Mouse (Mus musculus): ENCODE results near the gene Emx2. TPM values are rescaled to one million over a fixed set of nuclear protein-coding genes. Genes with fewer than 3 reads are reported as not detected.

Emx2 gene
- total RNA-seq, 1 experiment: 0.36 TPM

- no peak overlapping the region for H3K4me3 ChIP-seq (ENCODE audit: insufficient read depth in 1 of 2, low read depth in 1 of 2, low read length in 2 of 2, poor library complexity in 1 of 2, severe bottlenecking in 1 of 2)
- no peak for DNase-seq (ENCODE audit: low read depth, low spot score)
Measured at GRCm38 (mm10) chr19:59470074-59470630, 12.0 kb downstream of the Emx2 start.

DNA sequence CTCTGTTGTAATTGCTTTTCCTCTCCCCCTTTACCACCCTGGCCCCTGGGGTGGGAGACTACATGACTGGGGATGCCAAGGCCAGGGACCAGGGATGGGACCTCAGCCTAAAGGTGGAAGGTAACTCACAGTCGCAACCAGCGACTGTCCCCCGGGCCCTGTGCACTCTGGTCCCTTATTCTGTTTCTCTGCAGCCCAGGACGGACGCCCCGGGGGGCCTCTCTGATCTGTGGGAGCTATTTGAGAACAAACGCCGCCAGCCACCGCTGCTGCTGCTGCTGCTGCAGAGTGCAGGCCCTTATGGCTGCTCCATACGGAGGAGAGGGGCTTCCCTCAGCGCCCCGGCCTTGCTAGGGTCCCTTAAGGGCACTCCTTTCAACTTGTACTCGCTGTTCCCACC, 12.7 kb downstream of the Emx2 start:
- Histone ChIP-seq H3K9me3 (ENCODE audit: control insufficient read depth, insufficient read depth, low read depth, low read length) (no peaks in the 10 kb centered on the region), H3K4me3 (ENCODE audit: insufficient read depth in 1 of 2, low read depth in 1 of 2, low read length in 2 of 2, poor library complexity in 1 of 2, severe bottlenecking in 1 of 2) (no peak overlapping the region), H3K27ac (ENCODE audit: insufficient read depth, low read depth, low read length, poor library complexity, severe bottlenecking) (no peak overlapping the region)

More at GRCm38 (mm10) chr19:59470074-59470630, 12.0 kb downstream of the Emx2 start:
- Histone ChIP-seq H3K27ac (ENCODE audit: insufficient read depth, low read depth, low read length, poor library complexity, severe bottlenecking) (no peak overlapping the region), H3K9ac (ENCODE audit: insufficient read depth, low read depth, low read length, poor library complexity, severe bottlenecking) (no peak overlapping the region), H3K36me3 (ENCODE audit: control insufficient read depth, insufficient read depth, low read length, poor library complexity, severe bottlenecking) (no peaks in the 10 kb centered on the region), H3K4me1 (ENCODE audit: control insufficient read depth in 2 of 2, insufficient read depth in 2 of 2, low read length in 2 of 2, poor library complexity in 1 of 2) (peaks cover 0 to 8% of the 10 kb centered on the region in 2 experiments; a peak in 1 of 4 replicates), H3K9me3 (ENCODE audit: control insufficient read depth, insufficient read depth, low read depth, low read length) (no peaks in the 10 kb centered on the region)
- TF ChIP-seq ZNF384 (IDR thresholded peaks at IDR 0.05; ENCODE audit: low read depth, low read length): no peak
- TF ChIP-seq MAFK (IDR thresholded peaks at IDR 0.05; ENCODE audit: insufficient read depth, low read depth, low read length): no peak
- TF ChIP-seq ZC3H11A (IDR thresholded peaks at IDR 0.05; ENCODE audit: borderline replicate concordance, low read depth, low read length): no peak
- no peak for TF ChIP-seq HCFC1 (IDR thresholded peaks at IDR 0.05; ENCODE audit: borderline replicate concordance, insufficient read depth, low read length)
- no peak for TF ChIP-seq CHD2 (IDR thresholded peaks at IDR 0.05; ENCODE audit: low read depth, low read length)
- in situ Hi-C loops (cut with MboI; ENCODE audit: low sequenced_read_pairs in 2 of 2, unreplicated experiment in 2 of 2): no loop called here

DNA sequence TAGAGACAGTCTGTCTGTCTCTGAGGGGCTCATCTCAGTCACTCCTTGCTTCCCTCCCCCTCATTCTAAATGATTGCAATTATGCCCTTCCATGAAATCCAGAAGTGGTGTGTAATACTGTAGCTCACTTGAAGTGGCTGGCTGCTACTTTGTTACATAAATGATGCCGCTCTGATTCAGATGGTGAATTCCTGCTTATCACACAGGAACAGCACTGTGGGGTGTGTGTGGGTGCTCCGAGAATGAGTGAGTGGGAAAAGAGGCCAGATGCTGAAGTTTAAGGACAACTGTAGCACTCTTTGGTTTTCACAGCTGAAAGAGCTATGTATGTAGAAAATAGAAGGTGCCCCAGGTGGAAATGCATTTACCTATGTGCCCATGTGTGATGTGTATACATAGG, 14.7 kb downstream of the Emx2 start:
- no peak for TF ChIP-seq ZC3H11A (IDR thresholded peaks at IDR 0.05; ENCODE audit: borderline replicate concordance, low read depth, low read length)
- no peak for TF ChIP-seq CHD2 (IDR thresholded peaks at IDR 0.05; ENCODE audit: low read depth, low read length)
- TF ChIP-seq MAFK (IDR thresholded peaks at IDR 0.05; ENCODE audit: insufficient read depth, low read depth, low read length): no peak
- in situ Hi-C loops (cut with MboI; ENCODE audit: low sequenced_read_pairs in 2 of 2, unreplicated experiment in 2 of 2): no loop called here
- H3K27ac ChIP-seq (ENCODE audit: insufficient read depth, low read depth, low read length, poor library complexity, severe bottlenecking): no peak overlapping the region

More for the DNA sequence above, 12.7 kb downstream of the Emx2 start:
- in situ Hi-C loops (cut with MboI; ENCODE audit: low sequenced_read_pairs in 2 of 2, unreplicated experiment in 2 of 2): no loop called here
- TF ChIP-seq ZNF384 (IDR thresholded peaks at IDR 0.05; ENCODE audit: low read depth, low read length) (no peak), ZC3H11A (IDR thresholded peaks at IDR 0.05; ENCODE audit: borderline replicate concordance, low read depth, low read length) (no peak), CHD2 (IDR thresholded peaks at IDR 0.05; ENCODE audit: low read depth, low read length) (no peak), HCFC1 (IDR thresholded peaks at IDR 0.05; ENCODE audit: borderline replicate concordance, insufficient read depth, low read length) (no peak), MAFK (IDR thresholded peaks at IDR 0.05; ENCODE audit: insufficient read depth, low read depth, low read length) (no peak)
- DNase-seq (ENCODE audit: low read depth, low spot score): no peak
- Histone ChIP-seq H3K9ac (ENCODE audit: insufficient read depth, low read depth, low read length, poor library complexity, severe bottlenecking) (no peak overlapping the region), H3K4me1 (ENCODE audit: control insufficient read depth in 2 of 2, insufficient read depth in 2 of 2, low read length in 2 of 2, poor library complexity in 1 of 2) (peaks cover 0 to 8% of the 10 kb centered on the region in 2 experiments; a peak in 1 of 4 replicates), H3K36me3 (ENCODE audit: control insufficient read depth, insufficient read depth, low read length, poor library complexity, severe bottlenecking) (no peaks in the 10 kb centered on the region)

DNA sequence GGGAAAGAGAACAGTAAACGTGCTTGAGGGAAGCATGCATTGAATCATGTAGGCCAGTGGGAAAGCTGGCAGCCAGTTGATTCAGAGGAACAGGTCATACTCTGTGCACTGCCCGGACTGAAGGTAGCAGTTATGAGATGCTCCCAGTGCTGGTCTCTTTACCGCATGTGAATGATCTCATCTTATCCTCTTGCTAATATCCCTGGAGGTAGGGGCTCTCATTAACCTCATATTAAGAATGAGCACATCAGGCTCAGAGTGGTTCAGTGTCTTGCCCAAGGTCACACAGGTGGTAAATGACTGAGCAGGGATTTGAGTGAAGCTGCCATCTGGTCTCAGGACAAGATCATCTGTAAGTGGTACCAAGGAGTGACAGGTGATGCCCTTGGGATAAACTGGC, 21.7 kb downstream of the Emx2 start:
- Histone ChIP-seq H3K36me3 (ENCODE audit: control insufficient read depth, insufficient read depth, low read length, poor library complexity, severe bottlenecking) (no peaks in the 10 kb centered on the region), H3K9ac (ENCODE audit: insufficient read depth, low read depth, low read length, poor library complexity, severe bottlenecking) (no peak overlapping the region), H3K9me3 (ENCODE audit: control insufficient read depth, insufficient read depth, low read depth, low read length) (no peaks in the 10 kb centered on the region), H3K27ac (ENCODE audit: insufficient read depth, low read depth, low read length, poor library complexity, severe bottlenecking) (0 out of 2 replicates have a peak overlapping the region, but pooled peaks have one; percentile 28), H3K4me1 (ENCODE audit: control insufficient read depth in 2 of 2, insufficient read depth in 2 of 2, low read length in 2 of 2, poor library complexity in 1 of 2) (no peaks in the 10 kb centered on the region), H3K4me3 (ENCODE audit: insufficient read depth in 1 of 2, low read depth in 1 of 2, low read length in 2 of 2, poor library complexity in 1 of 2, severe bottlenecking in 1 of 2) (no peak overlapping the region)
- TF ChIP-seq ZNF384 (IDR thresholded peaks at IDR 0.05; ENCODE audit: low read depth, low read length) (no peak), ZC3H11A (IDR thresholded peaks at IDR 0.05; ENCODE audit: borderline replicate concordance, low read depth, low read length) (no peak), CHD2 (IDR thresholded peaks at IDR 0.05; ENCODE audit: low read depth, low read length) (no peak)
- in situ Hi-C loops (cut with MboI; ENCODE audit: low sequenced_read_pairs in 2 of 2, unreplicated experiment in 2 of 2): no loop called here
- no peak for DNase-seq (ENCODE audit: low read depth, low spot score)

More for the DNA sequence above, 14.7 kb downstream of the Emx2 start:
- Histone ChIP-seq H3K4me3 (ENCODE audit: insufficient read depth in 1 of 2, low read depth in 1 of 2, low read length in 2 of 2, poor library complexity in 1 of 2, severe bottlenecking in 1 of 2) (no peak overlapping the region), H3K9me3 (ENCODE audit: control insufficient read depth, insufficient read depth, low read depth, low read length) (no peaks in the 10 kb centered on the region), H3K36me3 (ENCODE audit: control insufficient read depth, insufficient read depth, low read length, poor library complexity, severe bottlenecking) (no peaks in the 10 kb centered on the region), H3K4me1 (ENCODE audit: control insufficient read depth in 2 of 2, insufficient read depth in 2 of 2, low read length in 2 of 2, poor library complexity in 1 of 2) (peaks cover 0 to 5% of the 10 kb centered on the region in 2 experiments; a peak in 1 of 4 replicates), H3K9ac (ENCODE audit: insufficient read depth, low read depth, low read length, poor library complexity, severe bottlenecking) (no peak overlapping the region)
- DNase-seq (ENCODE audit: low read depth, low spot score): no peak

DNA sequence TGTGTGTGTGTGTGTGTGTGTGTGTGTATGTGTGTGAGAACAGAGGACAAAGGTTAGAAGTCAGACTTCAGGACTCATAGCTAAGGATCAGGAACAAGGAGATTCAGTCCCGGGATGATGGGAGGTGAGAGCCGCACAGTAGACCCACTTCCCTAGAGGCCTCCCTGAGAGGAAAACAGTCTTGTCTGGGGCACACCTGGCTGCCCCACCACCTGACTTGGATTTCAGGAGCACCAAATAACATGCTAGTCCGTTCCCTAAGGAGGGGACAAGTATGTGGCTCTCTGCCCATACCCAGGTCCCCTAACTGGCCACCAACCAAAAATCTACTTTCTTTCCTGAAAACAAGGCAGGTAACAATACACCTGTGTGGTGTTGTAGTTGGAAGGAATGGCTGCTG, 22.4 kb downstream of the Emx2 start:
- Histone ChIP-seq H3K4me3 (ENCODE audit: insufficient read depth in 1 of 2, low read depth in 1 of 2, low read length in 2 of 2, poor library complexity in 1 of 2, severe bottlenecking in 1 of 2) (no peak overlapping the region), H3K9ac (ENCODE audit: insufficient read depth, low read depth, low read length, poor library complexity, severe bottlenecking) (no peak overlapping the region), H3K9me3 (ENCODE audit: control insufficient read depth, insufficient read depth, low read depth, low read length) (no peaks in the 10 kb centered on the region), H3K27ac (ENCODE audit: insufficient read depth, low read depth, low read length, poor library complexity, severe bottlenecking) (no peak overlapping the region), H3K4me1 (ENCODE audit: control insufficient read depth in 2 of 2, insufficient read depth in 2 of 2, low read length in 2 of 2, poor library complexity in 1 of 2) (no peaks in the 10 kb centered on the region), H3K36me3 (ENCODE audit: control insufficient read depth, insufficient read depth, low read length, poor library complexity, severe bottlenecking) (no peaks in the 10 kb centered on the region)
- in situ Hi-C loops (cut with MboI; ENCODE audit: low sequenced_read_pairs in 2 of 2, unreplicated experiment in 2 of 2): no loop called here
- no peak for DNase-seq (ENCODE audit: low read depth, low spot score)
- no peak for TF ChIP-seq HCFC1 (IDR thresholded peaks at IDR 0.05; ENCODE audit: borderline replicate concordance, insufficient read depth, low read length)
- TF ChIP-seq ZC3H11A (IDR thresholded peaks at IDR 0.05; ENCODE audit: borderline replicate concordance, low read depth, low read length): no peak
- TF ChIP-seq CHD2 (IDR thresholded peaks at IDR 0.05; ENCODE audit: low read depth, low read length): no peak
- TF ChIP-seq MAFK (IDR thresholded peaks at IDR 0.05; ENCODE audit: insufficient read depth, low read depth, low read length): no peak
- no peak for TF ChIP-seq ZNF384 (IDR thresholded peaks at IDR 0.05; ENCODE audit: low read depth, low read length)

Data from ES-E14 (cell line).